Mouse (Mus musculus): ENCODE results near the gene Ccdc62. TPM values are rescaled to one million over a fixed set of nuclear protein-coding genes. Genes with fewer than 3 reads are reported as not detected.
A peak's percentile ranks its signal among the peaks of the same experiment; 100 is the strongest.

The Ccdc62 gene
- total RNA-seq, 2 experiments from 2014 or later: 1.9 to 4.8 TPM

GRCm38 (mm10) chr5:123977231-123977630 is 46.8 kb downstream of the Ccdc62 start:
- no peak for DNase-seq
- intact Hi-C loops (cut with DNase I): no loop called here

GRCm38 (mm10) chr5:123978131-123978530 is 47.7 kb downstream of the Ccdc62 start:
- DNase-seq: no peak
- intact Hi-C loops (cut with DNase I): no loop called here

- DNase-seq: no peak
- intact Hi-C loops (cut with DNase I): no loop called here
These were observed 48.9 kb downstream of the Ccdc62 start for GRCm38 (mm10) chr5:123979221-123979979.

- intact Hi-C loops (cut with DNase I): no loop called here
- DNase-seq: no peak
These were observed 49.5 kb downstream of the Ccdc62 start for GRCm38 (mm10) chr5:123979980-123980369.

GRCm38 (mm10) chr5:123980521-123981249 is 50.2 kb downstream of the Ccdc62 start:
- intact Hi-C loops (cut with DNase I): no loop called here
- no peak for DNase-seq

- DNase-seq: no peak
- intact Hi-C loops (cut with DNase I): no loop called here
These were observed 50.7 kb downstream of the Ccdc62 start for GRCm38 (mm10) chr5:123981250-123981554.

- intact Hi-C loops (cut with DNase I): no loop called here
- no peak for DNase-seq
These were observed 52.4 kb downstream of the Ccdc62 start for GRCm38 (mm10) chr5:123982838-123983237.

GRCm38 (mm10) chr5:123985434-123985833 is 55.0 kb downstream of the Ccdc62 start:
- no peak for DNase-seq
- intact Hi-C loops (cut with DNase I): no loop called here

GRCm38 (mm10) chr5:123986925-123987324 is 56.4 kb downstream of the Ccdc62 start:
- intact Hi-C loops (cut with DNase I): no loop called here

GRCm38 (mm10) chr5:123987511-123987910 is 57.0 kb downstream of the Ccdc62 start:
- DNase-seq: no peak
- intact Hi-C loops (cut with DNase I): no loop called here

More at GRCm38 (mm10) chr5:123986925-123987324, 56.4 kb downstream of the Ccdc62 start:
- no peak for DNase-seq

- DNase-seq: no peak
- intact Hi-C loops (cut with DNase I): loop anchor here (5.0 kb wide), 1 partner anchor 43 kb away; no protein-coding TSS in a partner anchor
These were observed 59.7 kb downstream of the Ccdc62 start for GRCm38 (mm10) chr5:123989941-123990885.

GRCm38 (mm10) chr5:123991321-123991720 is 60.8 kb downstream of the Ccdc62 start:
- no peak for DNase-seq
- intact Hi-C loops (cut with DNase I): loop anchor here (5.0 kb wide), 1 partner anchor 44 kb away; no protein-coding TSS in a partner anchor

GRCm38 (mm10) chr5:123992193-123992637 is 61.7 kb downstream of the Ccdc62 start:
- no peak for DNase-seq
- intact Hi-C loops (cut with DNase I): loop anchor here (5.0 kb wide), 1 partner anchor 45 kb away; no protein-coding TSS in a partner anchor

- DNase-seq: peak; percentile 95
- intact Hi-C loops (cut with DNase I): loop anchor here (5.0 kb wide), 1 partner anchor 45 kb away; no protein-coding TSS in a partner anchor
These were observed 62.3 kb downstream of the Ccdc62 start for GRCm38 (mm10) chr5:123992794-123993193.

GRCm38 (mm10) chr5:123993263-123994036 is 63.0 kb downstream of the Ccdc62 start:
- intact Hi-C loops (cut with DNase I): loop anchor here (5.0 kb wide), 1 partner anchor 46 kb away; no protein-coding TSS in a partner anchor
- peak; percentile 96 for DNase-seq

GRCm38 (mm10) chr5:123994468-123994867 is 64.0 kb downstream of the Ccdc62 start:
- no peak for DNase-seq
- intact Hi-C loops (cut with DNase I): loop anchor here (5.0 kb wide), 1 partner anchor 47 kb away; no protein-coding TSS in a partner anchor

GRCm38 (mm10) chr5:123995388-123995787 is 64.9 kb downstream of the Ccdc62 start:
- intact Hi-C loops (cut with DNase I): no loop called here
- no peak for DNase-seq

- no peak for DNase-seq
- intact Hi-C loops (cut with DNase I): no loop called here
These were observed 65.7 kb downstream of the Ccdc62 start for GRCm38 (mm10) chr5:123996194-123996593.

- no peak for DNase-seq
- intact Hi-C loops (cut with DNase I): no loop called here
These were observed 66.2 kb downstream of the Ccdc62 start for GRCm38 (mm10) chr5:123996695-123997094.
